Mouse (Mus musculus) heart, embryonic 13.5 days (tissue): ENCODE data around the gene Tmppe. TPM values are rescaled to one million over a fixed set of nuclear protein-coding genes. Genes with fewer than 3 reads are reported as not detected.

Experiments used
- ATAC-seq: fragments of 200-750 bp; cut with Nextera tagmentation; 2 replicates; pipeline ENCODE4 v1.8.0; 2017; ENCODE audit warnings: moderate TSS enrichment; ENCODE audit not compliant: insufficient number of reproducible peaks, low FRiP score, low TSS enrichment; ENCODE audit errors: extremely low read depth
- H3K27ac ChIP-seq: fragments of 300-500 bp; sonication (generic); replicated peaks from 2 replicates; pipeline ENCODE4 v1.5.1; 2015; ENCODE audit warnings: moderate library complexity, mild to moderate bottlenecking, inconsistent platforms
- H3K27me3 ChIP-seq: fragments of 300-500 bp; sonication (generic); replicated peaks from 2 replicates; pipeline ENCODE4 v1.6.1; 2015; ENCODE audit warnings: mild to moderate bottlenecking, inconsistent platforms
- H3K36me3 ChIP-seq: fragments of 300-500 bp; sonication (generic); 2 replicates; pipeline ENCODE4 v1.6.1; 2015; ENCODE audit warnings: mild to moderate bottlenecking, inconsistent platforms
- H3K4me1 ChIP-seq: fragments of 300-500 bp; sonication (generic); 2 replicates; pipeline ENCODE4 v1.6.1; 2015; ENCODE audit warnings: inconsistent platforms
- H3K4me2 ChIP-seq: fragments of 300-500 bp; sonication (generic); 2 replicates; pipeline ENCODE4 v1.6.1; 2015; ENCODE audit warnings: inconsistent platforms, mild to moderate bottlenecking, moderate library complexity
- H3K4me3 ChIP-seq: fragments of 300-500 bp; sonication (generic); 2 replicates; pipeline ENCODE4 v1.5.1; 2015; ENCODE audit warnings: moderate library complexity, mild to moderate bottlenecking, inconsistent platforms
- H3K9ac ChIP-seq: fragments of 300-500 bp; sonication (generic); 2 replicates; pipeline ENCODE4 v1.6.1; 2015; ENCODE audit warnings: inconsistent platforms, mild to moderate bottlenecking, moderate library complexity
- H3K9me3 ChIP-seq: fragments of 300-500 bp; sonication (generic); 2 replicates; pipeline ENCODE4 v1.6.1; 2016; ENCODE audit warnings: inconsistent platforms
- WGBS: fragments of 180-500 bp; shearing (Covaris S2); methylation state at CpG from one replicate; pipeline ENCODE4 v1.1.7; 2015; ENCODE audit warnings: mixed read lengths; 5-methylcytosine and 5-hydroxymethylcytosine counted together
- polyA plus RNA-seq: library from polyadenylated mRNA; unstranded; fragments of >200 nt; fragmentation: Nextera tagmentation; extraction: Ambion mirVana; gene quantifications from 2 replicates; pipeline ENCODE4 v1.2.1, GENCODE M21; 2015

Tmppe gene
- polyA plus RNA-seq, 1 experiment from 2014 or later = 9.2 TPM

- no peak overlapping the region for H3K4me3 ChIP-seq
- WGBS = 66% methylated on average over 3 of the region's 3 CpGs
- no peaks in the 10 kb centered on the region for H3K27me3 ChIP-seq
- no peak overlapping the region for H3K27ac ChIP-seq
- H3K4me2 ChIP-seq = no peak overlapping the region
- H3K4me1 ChIP-seq = no peaks in the 10 kb centered on the region
- H3K36me3 ChIP-seq = peaks cover 37% of the 10 kb centered on the region
- H3K9ac ChIP-seq = no peak overlapping the region
- ATAC-seq = no peak
- peaks cover 8% of the 10 kb centered on the region; the same call in 1 of the 2 replicates for H3K9me3 ChIP-seq
Measured at GRCm38 (mm10) chr9:114421045-114421444, 20.1 kb downstream of the Tmppe start.

- H3K9ac ChIP-seq = no peak overlapping the region
- 86% methylated on average over 7 of the region's 7 CpGs for WGBS
- H3K36me3 ChIP-seq = peaks cover 44% of the 10 kb centered on the region
- peaks cover 8% of the 10 kb centered on the region; the same call in 1 of the 2 replicates for H3K9me3 ChIP-seq
- H3K4me3 ChIP-seq = no peak overlapping the region
- no peaks in the 10 kb centered on the region for H3K27me3 ChIP-seq
- no peak overlapping the region for H3K27ac ChIP-seq
- no peak overlapping the region for H3K4me2 ChIP-seq
- ATAC-seq = no peak
- 0 out of 2 replicates have a peak, but pooled peaks cover 3% of the 10 kb centered on the region for H3K4me1 ChIP-seq
Measured at GRCm38 (mm10) chr9:114421797-114422196, 20.9 kb downstream of the Tmppe start.

GRCm38 (mm10) chr9:114425576-114425975, 24.7 kb downstream of the Tmppe start:
- peaks cover 8% of the 10 kb centered on the region; the same call in 1 of the 2 replicates for H3K9me3 ChIP-seq
- 0 out of 2 replicates have a peak, but pooled peaks cover 3% of the 10 kb centered on the region for H3K4me1 ChIP-seq
- no peak for ATAC-seq
- no peak overlapping the region for H3K4me2 ChIP-seq
- H3K36me3 ChIP-seq = peaks cover 48% of the 10 kb centered on the region
- H3K27me3 ChIP-seq = no peaks in the 10 kb centered on the region
- no peak overlapping the region for H3K9ac ChIP-seq
- no peak overlapping the region for H3K4me3 ChIP-seq
- 89% methylated on average over 5 of the region's 5 CpGs for WGBS
- no peak overlapping the region for H3K27ac ChIP-seq

GRCm38 (mm10) chr9:114426201-114426600, 25.3 kb downstream of the Tmppe start:
- WGBS = 73% methylated on average over 5 of the region's 5 CpGs
- Histone ChIP-seq H3K4me2 (no peak overlapping the region), H3K36me3 (peaks cover 49% of the 10 kb centered on the region), H3K4me3 (no peak overlapping the region), H3K9ac (no peak overlapping the region), H3K27me3 (no peaks in the 10 kb centered on the region), H3K27ac (no peak overlapping the region), H3K4me1 (0 out of 2 replicates have a peak, but pooled peaks cover 3% of the 10 kb centered on the region), H3K9me3 (peaks cover 8% of the 10 kb centered on the region; the same call in 1 of the 2 replicates)
- ATAC-seq = no peak

GRCm38 (mm10) chr9:114427425-114427824, 26.5 kb downstream of the Tmppe start:
- Histone ChIP-seq H3K9me3 (peaks cover 8% of the 10 kb centered on the region; the same call in 1 of the 2 replicates), H3K36me3 (peaks cover 54% of the 10 kb centered on the region), H3K4me1 (0 out of 2 replicates have a peak, but pooled peaks cover 3% of the 10 kb centered on the region), H3K4me3 (no peak overlapping the region), H3K4me2 (no peak overlapping the region), H3K27me3 (no peaks in the 10 kb centered on the region), H3K9ac (no peak overlapping the region), H3K27ac (no peak overlapping the region)
- ATAC-seq = no peak
- WGBS = 83% methylated on average over 8 of the region's 8 CpGs

GRCm38 (mm10) chr9:114428103-114428834, 27.4 kb downstream of the Tmppe start:
- no peaks in the 10 kb centered on the region for H3K27me3 ChIP-seq
- WGBS = 83% methylated on average over 12 of the region's 12 CpGs
- H3K27ac ChIP-seq = no peak overlapping the region
- peaks cover 8% of the 10 kb centered on the region; the same call in 1 of the 2 replicates for H3K9me3 ChIP-seq
- ATAC-seq = no peak
- H3K4me2 ChIP-seq = no peak overlapping the region
- H3K4me3 ChIP-seq = no peak overlapping the region
- peaks cover 61% of the 10 kb centered on the region for H3K36me3 ChIP-seq
- no peak overlapping the region for H3K9ac ChIP-seq
- H3K4me1 ChIP-seq = 0 out of 2 replicates have a peak, but pooled peaks cover 3% of the 10 kb centered on the region

- no peak overlapping the region for H3K4me3 ChIP-seq
- no peaks in the 10 kb centered on the region for H3K9me3 ChIP-seq
- no peak overlapping the region for H3K4me2 ChIP-seq
- H3K27ac ChIP-seq = no peak overlapping the region
- no peak overlapping the region for H3K9ac ChIP-seq
- no peaks in the 10 kb centered on the region for H3K4me1 ChIP-seq
- no peak for ATAC-seq
- 76% methylated on average over 2 of the region's 2 CpGs for WGBS
- peaks cover 57% of the 10 kb centered on the region for H3K36me3 ChIP-seq
- H3K27me3 ChIP-seq = no peaks in the 10 kb centered on the region
Measured at GRCm38 (mm10) chr9:114435668-114436067, 34.8 kb downstream of the Tmppe start.

- no peaks in the 10 kb centered on the region for H3K9me3 ChIP-seq
- H3K36me3 ChIP-seq = peaks cover 40% of the 10 kb centered on the region
- WGBS = 81% methylated on average over 10 of the region's 10 CpGs
- H3K27me3 ChIP-seq = no peaks in the 10 kb centered on the region
- H3K9ac ChIP-seq = no peak overlapping the region
- H3K27ac ChIP-seq = no peak overlapping the region
- H3K4me1 ChIP-seq = no peaks in the 10 kb centered on the region
- no peak for ATAC-seq
- no peak overlapping the region for H3K4me3 ChIP-seq
- H3K4me2 ChIP-seq = no peak overlapping the region
Measured at GRCm38 (mm10) chr9:114440548-114440947, 39.6 kb downstream of the Tmppe start.

- ATAC-seq = no peak
- WGBS = 92% methylated on average over 9 of the region's 9 CpGs
- H3K27ac ChIP-seq = no peak overlapping the region
- no peaks in the 10 kb centered on the region for H3K9me3 ChIP-seq
- H3K9ac ChIP-seq = no peak overlapping the region
- H3K27me3 ChIP-seq = no peaks in the 10 kb centered on the region
- no peak overlapping the region for H3K4me3 ChIP-seq
- peaks cover 29% of the 10 kb centered on the region for H3K36me3 ChIP-seq
- peaks cover 9% of the 10 kb centered on the region; the same call in 1 of the 2 replicates for H3K4me1 ChIP-seq
- H3K4me2 ChIP-seq = no peak overlapping the region
Measured at GRCm38 (mm10) chr9:114442225-114442624, 41.3 kb downstream of the Tmppe start.

- no peak for ATAC-seq
- H3K4me1 ChIP-seq = peaks cover 10% of the 10 kb centered on the region; the same call in 1 of the 2 replicates
- no peaks in the 10 kb centered on the region for H3K9me3 ChIP-seq
- H3K4me2 ChIP-seq = no peak overlapping the region
- H3K4me3 ChIP-seq = no peak overlapping the region
- no peak overlapping the region for H3K27ac ChIP-seq
- H3K36me3 ChIP-seq = peaks cover 25% of the 10 kb centered on the region
- no peaks in the 10 kb centered on the region for H3K27me3 ChIP-seq
- H3K9ac ChIP-seq = no peak overlapping the region
- WGBS = 80% methylated on average over 9 of the region's 9 CpGs
Measured at GRCm38 (mm10) chr9:114442893-114443292, 42.0 kb downstream of the Tmppe start.

- Histone ChIP-seq H3K4me2 (no peak overlapping the region), H3K4me1 (peaks cover 10% of the 10 kb centered on the region; the same call in 1 of the 2 replicates), H3K4me3 (no peak overlapping the region), H3K9me3 (no peaks in the 10 kb centered on the region), H3K27me3 (no peaks in the 10 kb centered on the region), H3K27ac (no peak overlapping the region), H3K9ac (no peak overlapping the region), H3K36me3 (peaks cover 25% of the 10 kb centered on the region)
- 84% methylated on average over 8 of the region's 8 CpGs for WGBS
- no peak for ATAC-seq
Measured at GRCm38 (mm10) chr9:114443351-114443750, 42.4 kb downstream of the Tmppe start.
